Mouse (Mus musculus) forebrain, embryonic 11.5 days (tissue): ENCODE results near the gene Man1b1. TPM values are rescaled to one million over a fixed set of nuclear protein-coding genes. Genes with fewer than 3 reads are reported as not detected.

ENCODE experiments used
- ATAC-seq: fragments of 200-750 bp; cut with Nextera tagmentation; replicated peaks from 2 replicates; pipeline ENCODE4 v1.8.0; 2017; ENCODE audit warnings: moderate TSS enrichment; ENCODE audit not compliant: low FRiP score
- DNase-seq: peaks from one replicate; pipeline ENCODE4 v3.0.0-alpha.2; 2017; ENCODE audit warnings: low spot score
- H3K27ac ChIP-seq: fragments of 300-500 bp; sonication (generic); 2 replicates; pipeline ENCODE4 v1.5.1; 2014; ENCODE audit warnings: low read depth, low read length
- H3K27me3 ChIP-seq: fragments of 300-500 bp; sonication (generic); 2 replicates; pipeline ENCODE4 v1.6.1; 2014; ENCODE audit warnings: mild to moderate bottlenecking, low read length, mixed read lengths; ENCODE audit not compliant: control insufficient read depth, insufficient read depth
- H3K36me3 ChIP-seq: fragments of 300-500 bp; sonication (generic); 2 replicates; pipeline ENCODE4 v1.6.1; 2014; ENCODE audit warnings: mild to moderate bottlenecking, low read length, moderate library complexity, mixed read lengths; ENCODE audit not compliant: control insufficient read depth, insufficient read depth
- H3K4me1 ChIP-seq: fragments of 300-500 bp; sonication (generic); replicated peaks from 2 replicates; pipeline ENCODE4 v1.6.1; 2014; ENCODE audit warnings: low read length, mixed read lengths; ENCODE audit not compliant: control insufficient read depth, insufficient read depth
- H3K4me2 ChIP-seq: fragments of 300-500 bp; sonication (generic); 2 replicates; pipeline ENCODE4 v1.6.1; 2014; ENCODE audit warnings: low read depth, mild to moderate bottlenecking, low read length, moderate library complexity, mixed read lengths; ENCODE audit not compliant: severe bottlenecking
- H3K4me3 ChIP-seq: fragments of 300-500 bp; sonication (generic); 2 replicates; pipeline ENCODE4 v1.5.1; 2014; ENCODE audit warnings: low read depth, low read length
- H3K9ac ChIP-seq: fragments of 300-500 bp; sonication (generic); 2 replicates; pipeline ENCODE4 v1.6.1; 2014; ENCODE audit warnings: low read length
- H3K9me3 ChIP-seq: fragments of 300-500 bp; sonication (generic); 2 replicates; pipeline ENCODE4 v1.6.1; 2016; ENCODE audit warnings: low read length, mixed read lengths; ENCODE audit not compliant: control insufficient read depth
- WGBS: fragments of 180-500 bp; shearing (Covaris S2); extraction: QIAGEN DNeasy Blood & Tissue Kit; methylation state at CpG from one replicate; pipeline ENCODE4 v1.1.7; 2014; 5-methylcytosine and 5-hydroxymethylcytosine counted together
- polyA plus RNA-seq: library from polyadenylated mRNA; unstranded; fragments of >200 nt; fragmentation: Nextera tagmentation; extraction: Ambion mirVana; gene quantifications from 2 replicates; pipeline ENCODE4 v1.2.1, GENCODE M21; 2014

The Man1b1 gene
- polyA plus RNA-seq, 1 experiment from 2014 or later: 77.8 TPM

- Histone ChIP-seq H3K36me3 (no peaks in the 10 kb centered on the region), H3K27me3 (peaks cover 23% of the 10 kb centered on the region), H3K9me3 (no peaks in the 10 kb centered on the region), H3K4me3 (peak overlapping the region; percentile 28), H3K4me2 (peak overlapping the region; percentile 57), H3K4me1 (peaks cover 3% of the 10 kb centered on the region; the same call in 1 of the 2 replicates), H3K27ac (no peak overlapping the region), H3K9ac (no peak overlapping the region; the same call in 1 of the 2 replicates)
- 0 out of 2 replicates have a peak, but pooled peaks have one; percentile 7 for ATAC-seq
- 8% methylated on average over 31 of the region's 31 CpGs for WGBS
- no peak for DNase-seq
Measured at GRCm38 (mm10) chr2:25318119-25318966, 13.8 kb upstream of the Man1b1 start.

DNA sequence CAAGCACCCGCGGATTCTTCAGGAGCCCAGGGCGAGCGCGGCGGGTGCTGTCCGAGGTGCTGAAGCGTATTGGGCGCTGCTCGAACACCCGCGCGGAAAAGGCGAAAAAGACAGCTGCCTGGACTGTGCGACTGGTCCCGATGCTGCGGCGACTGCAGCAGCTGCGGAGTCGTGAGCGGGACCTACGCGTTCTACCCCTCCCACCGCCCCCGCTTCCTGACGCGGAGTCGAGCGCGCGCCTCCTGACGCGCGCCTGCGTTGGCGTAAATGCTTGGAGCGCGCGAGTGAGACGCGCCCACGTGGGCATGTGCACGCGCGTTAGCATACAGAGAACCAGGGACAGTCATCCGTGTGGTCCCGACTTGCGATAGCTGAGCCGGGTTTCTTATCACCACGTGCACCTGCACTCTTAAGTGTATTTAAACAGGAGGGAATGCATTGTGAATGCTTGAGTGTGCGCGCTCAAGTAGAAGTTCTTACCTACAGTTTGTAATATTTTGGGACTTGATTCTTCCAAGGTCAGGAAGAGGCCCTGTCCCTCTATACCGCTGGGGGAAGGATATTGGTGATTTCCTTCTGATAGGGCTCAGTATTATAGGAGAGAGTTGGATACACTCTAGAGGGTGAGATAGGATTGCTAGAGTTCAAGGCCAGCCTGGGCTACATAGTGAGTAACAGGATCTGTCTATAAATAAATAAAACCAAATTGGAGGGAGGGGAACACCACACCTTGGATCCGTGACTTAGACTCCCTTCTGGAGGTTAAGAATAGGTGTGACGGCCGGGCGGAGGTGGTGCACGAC is 13.0 kb upstream of the Man1b1 start, which contains the start of gene Grin1:
Gene Grin1, minus strand, starts transcription at position 217 of the 803 bp plus-strand sequence.
- Histone ChIP-seq H3K4me2 (peak within 1 kb of the TSS; percentile 57), H3K4me1 (peaks cover 3% of the 10 kb centered on the region; the same call in 1 of the 2 replicates), H3K27ac (no peak within 1 kb of the TSS), H3K9me3 (no peaks in the 10 kb centered on the region), H3K9ac (peak within 1 kb of the TSS; percentile 24; the same call in 1 of the 2 replicates), H3K4me3 (peak within 1 kb of the TSS; percentile 28), H3K27me3 (peaks cover 23% of the 10 kb centered on the region), H3K36me3 (no peaks in the 10 kb centered on the region)
- ATAC-seq (0 out of 2 replicates have a peak, but pooled peaks have one; percentile 44), DNase-seq (peak; percentile 90)
- 10% methylated on average over 58 of the region's 58 CpGs for WGBS

GRCm38 (mm10) chr2:25320084-25320483 is 12.1 kb upstream of the Man1b1 start:
- Histone ChIP-seq H3K4me1 (peaks cover 3% of the 10 kb centered on the region; the same call in 1 of the 2 replicates), H3K36me3 (no peaks in the 10 kb centered on the region), H3K27me3 (peaks cover 23% of the 10 kb centered on the region), H3K4me3 (no peak overlapping the region), H3K9ac (no peak overlapping the region), H3K4me2 (no peak overlapping the region), H3K27ac (no peak overlapping the region), H3K9me3 (no peaks in the 10 kb centered on the region)
- no peak for ATAC-seq
- DNase-seq: no peak
- WGBS: 40% methylated on average over 2 of the region's 2 CpGs

DNA sequence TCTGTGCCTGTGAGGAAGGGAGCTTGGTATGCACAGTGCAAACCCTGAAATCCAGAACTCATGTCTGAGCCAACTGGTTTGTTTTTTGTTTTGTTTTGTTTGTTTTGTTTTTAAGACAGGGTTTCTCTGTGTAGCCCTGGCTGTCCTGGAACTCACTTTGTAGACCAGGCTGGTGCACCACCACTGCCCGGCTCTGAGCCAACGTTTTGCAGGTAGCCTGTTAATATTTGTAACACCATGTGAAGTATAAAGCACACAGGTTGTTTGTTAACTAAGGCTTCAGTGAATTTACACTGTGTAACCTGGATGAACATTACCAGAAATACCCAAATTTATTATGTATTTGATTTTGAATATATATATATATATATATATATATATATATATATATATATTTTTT is 6.1 kb upstream of the Man1b1 start:
- ATAC-seq: no peak
- Histone ChIP-seq H3K36me3 (no peaks in the 10 kb centered on the region), H3K9ac (no peak overlapping the region), H3K4me2 (no peak overlapping the region), H3K4me3 (no peak overlapping the region), H3K27me3 (no peaks in the 10 kb centered on the region), H3K9me3 (no peaks in the 10 kb centered on the region), H3K27ac (no peak overlapping the region), H3K4me1 (no peaks in the 10 kb centered on the region)
- DNase-seq: no peak
- 80% methylated on average over 2 of the region's 2 CpGs for WGBS

DNA sequence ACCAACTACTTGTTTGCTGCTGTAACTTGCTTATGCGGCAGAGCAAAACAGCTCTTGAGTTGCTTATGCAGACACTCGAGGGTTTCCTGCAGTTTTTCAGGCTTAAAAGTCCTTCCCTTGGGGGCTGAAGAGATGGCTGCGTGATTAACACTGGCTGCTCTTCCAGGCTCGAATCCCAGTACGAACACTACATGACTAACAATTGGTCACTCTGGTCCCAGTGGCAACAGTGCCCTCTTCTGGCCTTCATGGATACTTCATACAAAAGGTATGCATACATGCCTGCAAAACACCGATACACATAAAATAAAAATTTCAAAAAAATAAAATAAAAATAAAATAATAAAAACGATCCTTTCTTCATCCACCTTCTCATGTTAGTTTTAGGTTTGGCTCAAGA is 3.7 kb upstream of the Man1b1 start:
- Histone ChIP-seq H3K27ac (no peak overlapping the region), H3K9me3 (no peaks in the 10 kb centered on the region), H3K4me1 (peaks cover 3% of the 10 kb centered on the region; the same call in 1 of the 2 replicates), H3K27me3 (no peaks in the 10 kb centered on the region), H3K9ac (no peak overlapping the region), H3K4me3 (no peak overlapping the region), H3K4me2 (no peak overlapping the region), H3K36me3 (no peaks in the 10 kb centered on the region)
- DNase-seq: no peak
- no peak for ATAC-seq
- WGBS: 38% methylated on average over 7 of the region's 7 CpGs

DNA sequence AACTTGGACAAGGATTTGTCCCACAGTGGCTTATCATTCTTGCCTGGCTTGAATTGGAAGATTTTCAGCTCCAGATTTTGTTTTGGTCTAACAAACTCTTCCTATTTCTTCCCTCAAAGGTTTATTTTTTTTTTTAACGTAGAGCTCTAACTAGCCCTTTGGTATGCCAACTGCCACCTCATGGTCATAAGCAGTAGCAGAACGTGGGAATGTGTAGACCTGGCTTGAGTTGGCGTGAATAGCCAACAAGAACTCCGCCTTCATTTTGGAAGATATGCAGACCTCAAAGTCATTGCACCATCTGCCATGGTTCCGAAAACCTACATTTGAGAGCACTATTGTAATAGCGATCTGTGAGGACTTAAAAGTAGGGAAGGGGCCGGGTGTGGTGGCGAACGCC is 668 bp upstream of the Man1b1 start:
- ATAC-seq (no peak), DNase-seq (no peak)
- Histone ChIP-seq H3K4me2 (peak overlapping the region; percentile 54), H3K4me1 (peaks cover 6% of the 10 kb centered on the region; the same call in 1 of the 2 replicates), H3K27me3 (no peaks in the 10 kb centered on the region), H3K36me3 (no peaks in the 10 kb centered on the region), H3K4me3 (peak overlapping the region; percentile 91), H3K9ac (peak overlapping the region; percentile 92), H3K9me3 (no peaks in the 10 kb centered on the region), H3K27ac (no peak overlapping the region)
- WGBS: 63% methylated on average over 9 of the region's 9 CpGs

DNA sequence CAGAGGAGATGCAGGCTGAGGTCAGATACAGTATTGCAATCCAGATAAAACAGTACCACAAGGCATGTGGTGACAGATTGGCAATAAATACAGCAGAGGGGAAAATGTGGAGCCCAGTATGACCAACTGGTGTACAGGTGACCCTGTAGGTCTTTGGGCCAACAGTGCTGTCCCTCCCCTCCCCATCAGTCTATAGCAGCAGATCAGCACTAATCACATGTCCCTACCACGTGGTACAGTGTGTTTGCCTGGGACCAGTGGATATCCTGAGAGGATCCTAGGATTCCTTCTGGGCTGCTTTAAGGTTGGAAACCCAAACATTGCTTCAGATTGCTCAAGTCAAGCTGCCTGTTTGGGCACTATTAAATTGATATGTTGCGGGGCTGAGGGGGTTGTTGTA is 1.4 kb downstream of the Man1b1 start:
- Histone ChIP-seq H3K9me3 (no peaks in the 10 kb centered on the region), H3K9ac (peak overlapping the region; percentile 86), H3K4me2 (peak overlapping the region; percentile 81), H3K27me3 (no peaks in the 10 kb centered on the region), H3K36me3 (peaks cover 3% of the 10 kb centered on the region; the same call in 1 of the 2 replicates), H3K4me1 (peaks cover 6% of the 10 kb centered on the region; the same call in 1 of the 2 replicates), H3K4me3 (peak overlapping the region; percentile 91), H3K27ac (no peak overlapping the region)
- 83% methylated on average over 2 of the region's 2 CpGs for WGBS
- ATAC-seq: no peak
- DNase-seq: peak; percentile 44

- H3K4me3 ChIP-seq: no peak overlapping the region
- ATAC-seq (no peak), DNase-seq (no peak)
- WGBS: 95% methylated on average over 6 of the region's 6 CpGs
- no peaks in the 10 kb centered on the region for H3K27me3 ChIP-seq
- no peak overlapping the region for H3K9ac ChIP-seq
- no peak overlapping the region for H3K4me2 ChIP-seq
- H3K9me3 ChIP-seq: no peaks in the 10 kb centered on the region
- peaks cover 4% of the 10 kb centered on the region; the same call in 1 of the 2 replicates for H3K4me1 ChIP-seq
- H3K27ac ChIP-seq: no peak overlapping the region
- H3K36me3 ChIP-seq: peaks cover 6% of the 10 kb centered on the region; the same call in 1 of the 2 replicates
Measured at GRCm38 (mm10) chr2:25338303-25338702, 6.2 kb downstream of the Man1b1 start.
